Mouse (Mus musculus) lung, embryonic 14.5 days (tissue): ENCODE results near the gene Ptger4. TPM values are rescaled to one million over a fixed set of nuclear protein-coding genes. Genes with fewer than 3 reads are reported as not detected.

Experiments used
- ATAC-seq: fragments of 200-750 bp; cut with Nextera tagmentation; 2 replicates; pipeline ENCODE4 v1.8.0; 2017; ENCODE audit warnings: mild to moderate bottlenecking, moderate TSS enrichment, moderate library complexity; ENCODE audit not compliant: insufficient read depth
- DNase-seq: peaks from one replicate; pipeline ENCODE4 v3.0.0-alpha.2; 2015
- H3K27ac ChIP-seq: fragments of 300-500 bp; sonication (generic); 2 replicates; pipeline ENCODE4 v1.5.1; 2014; ENCODE audit warnings: low read depth, mild to moderate bottlenecking, moderate library complexity
- H3K27me3 ChIP-seq: fragments of 300-500 bp; sonication (generic); 2 replicates; pipeline ENCODE4 v1.6.1; 2014; ENCODE audit warnings: low read length, control low read depth; ENCODE audit not compliant: insufficient read depth
- H3K36me3 ChIP-seq: fragments of 300-500 bp; sonication (generic); 2 replicates; pipeline ENCODE4 v1.6.1; 2014; ENCODE audit warnings: control low read depth; ENCODE audit not compliant: insufficient read depth
- H3K4me1 ChIP-seq: fragments of 300-500 bp; sonication (generic); 2 replicates; pipeline ENCODE4 v1.6.1; 2014; ENCODE audit warnings: antibody characterized with exemption, control low read depth; ENCODE audit not compliant: insufficient read depth
- H3K4me2 ChIP-seq: fragments of 300-500 bp; sonication (generic); 2 replicates; pipeline ENCODE4 v1.6.1; 2014; ENCODE audit warnings: mild to moderate bottlenecking
- H3K4me3 ChIP-seq: fragments of 300-500 bp; sonication (generic); 2 replicates; pipeline ENCODE4 v1.5.1; 2014; ENCODE audit warnings: low read depth, low read length
- H3K9ac ChIP-seq: fragments of 300-500 bp; sonication (generic); 2 replicates; pipeline ENCODE4 v1.6.1; 2014
- H3K9me3 ChIP-seq: fragments of 300-500 bp; sonication (generic); 2 replicates; pipeline ENCODE4 v1.6.1; 2016; ENCODE audit warnings: low read depth, low read length, control low read depth
- CTCF ChIP-seq: IDR thresholded peaks from 2 replicates; pipeline ENCODE4 v1.5.1; 2016; ENCODE audit warnings: antibody characterized with exemption, low read depth
- WGBS: fragments of 180-500 bp; shearing (Covaris S2); extraction: QIAGEN DNeasy Blood & Tissue Kit; methylation state at CpG from one replicate; pipeline ENCODE4 v1.1.7; 2014; 5-methylcytosine and 5-hydroxymethylcytosine counted together
- polyA plus RNA-seq: library from polyadenylated mRNA; unstranded; fragments of >200 nt; fragmentation: Nextera tagmentation; extraction: Ambion mirVana; gene quantifications from 2 replicates; pipeline ENCODE4 v1.2.1, GENCODE M21; 2014

Gene Ptger4
- 1.0 and 1.8 TPM in 2 replicates for polyA plus RNA-seq

- H3K4me2 ChIP-seq, result peak within 1 kb of the TSS; percentile 97
- H3K27me3 ChIP-seq, result peaks cover 28% of the 10 kb centered on the region
- H3K4me3 ChIP-seq, result peak within 1 kb of the TSS; percentile 52
- TF ChIP-seq CTCF, result no peak
- H3K4me1 ChIP-seq, result peaks cover 9% of the 10 kb centered on the region; the same call in 1 of the 2 replicates
- 2% methylated on average over 57 of the region's 61 CpGs for WGBS
- H3K36me3 ChIP-seq, result no peaks in the 10 kb centered on the region
- DNase-seq (peak; percentile 95), ATAC-seq (peak; percentile 97)
- H3K9ac ChIP-seq, result peak within 1 kb of the TSS; percentile 52
- H3K9me3 ChIP-seq, result no peaks in the 10 kb centered on the region
- H3K27ac ChIP-seq, result no peak within 1 kb of the TSS
Measured at GRCm38 (mm10) chr15:5243959-5244905, at the start of gene Ptger4. Gene Ptger4, minus strand, starts transcription at chr15:5244187.

GRCm38 (mm10) chr15:5288412-5288811, 44.4 kb upstream of the Ptger4 start:
- Histone ChIP-seq H3K36me3 (no peaks in the 10 kb centered on the region), H3K4me3 (no peak overlapping the region), H3K9ac (no peak overlapping the region), H3K27me3 (no peaks in the 10 kb centered on the region), H3K9me3 (no peaks in the 10 kb centered on the region), H3K4me1 (no peaks in the 10 kb centered on the region), H3K27ac (no peak overlapping the region), H3K4me2 (no peak overlapping the region)
- DNase-seq (peak; percentile 11), ATAC-seq (no peak)
- TF ChIP-seq CTCF, result no peak
- 59% methylated on average over 8 of the region's 8 CpGs for WGBS

GRCm38 (mm10) chr15:5287072-5287471, 43.1 kb upstream of the Ptger4 start:
- Histone ChIP-seq H3K27me3 (no peaks in the 10 kb centered on the region), H3K9me3 (no peaks in the 10 kb centered on the region), H3K4me1 (no peaks in the 10 kb centered on the region), H3K4me3 (no peak overlapping the region), H3K4me2 (no peak overlapping the region), H3K36me3 (no peaks in the 10 kb centered on the region), H3K27ac (no peak overlapping the region), H3K9ac (no peak overlapping the region)
- ATAC-seq, result no peak
- 72% methylated on average over 5 of the region's 5 CpGs for WGBS
- DNase-seq, result no peak
- no peak for TF ChIP-seq CTCF

- Histone ChIP-seq H3K27ac (no peak overlapping the region), H3K36me3 (no peaks in the 10 kb centered on the region), H3K4me3 (no peak overlapping the region), H3K4me1 (no peaks in the 10 kb centered on the region), H3K9me3 (no peaks in the 10 kb centered on the region; the same call in 1 of the 2 replicates), H3K27me3 (no peaks in the 10 kb centered on the region), H3K4me2 (no peak overlapping the region), H3K9ac (no peak overlapping the region)
- TF ChIP-seq CTCF, result no peak
- WGBS, result 83% methylated on average over 2 of the region's 2 CpGs
- no peak for DNase-seq
- no peak for ATAC-seq
Measured at GRCm38 (mm10) chr15:5281316-5281715, 37.3 kb upstream of the Ptger4 start.

DNA sequence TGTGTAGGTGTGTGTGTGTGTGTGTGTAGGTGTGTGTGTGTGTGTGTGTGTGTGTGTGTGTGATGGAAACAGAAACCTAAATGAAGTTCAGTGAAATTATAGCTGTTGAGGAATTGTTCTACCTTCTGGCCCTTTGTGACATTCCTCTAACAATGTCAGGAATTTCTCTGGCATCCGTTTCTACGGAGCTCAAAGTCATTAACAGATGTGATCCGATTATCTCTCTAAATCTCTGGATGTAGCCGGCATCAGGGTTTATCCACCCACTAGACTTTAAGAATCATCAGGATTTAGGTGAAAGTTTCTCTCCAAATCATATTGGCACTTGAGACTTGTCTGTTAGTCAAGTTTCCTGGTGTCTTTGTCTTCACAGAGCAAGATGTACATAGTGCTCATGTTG, 35.8 kb upstream of the Ptger4 start:
- Histone ChIP-seq H3K27ac (no peak overlapping the region), H3K4me3 (no peak overlapping the region), H3K27me3 (no peaks in the 10 kb centered on the region), H3K4me2 (no peak overlapping the region), H3K36me3 (no peaks in the 10 kb centered on the region), H3K4me1 (no peaks in the 10 kb centered on the region), H3K9ac (no peak overlapping the region), H3K9me3 (no peaks in the 10 kb centered on the region; the same call in 1 of the 2 replicates)
- TF ChIP-seq CTCF, result no peak
- WGBS, result 58% methylated on average over 4 of the region's 4 CpGs
- DNase-seq (no peak), ATAC-seq (no peak)

DNA sequence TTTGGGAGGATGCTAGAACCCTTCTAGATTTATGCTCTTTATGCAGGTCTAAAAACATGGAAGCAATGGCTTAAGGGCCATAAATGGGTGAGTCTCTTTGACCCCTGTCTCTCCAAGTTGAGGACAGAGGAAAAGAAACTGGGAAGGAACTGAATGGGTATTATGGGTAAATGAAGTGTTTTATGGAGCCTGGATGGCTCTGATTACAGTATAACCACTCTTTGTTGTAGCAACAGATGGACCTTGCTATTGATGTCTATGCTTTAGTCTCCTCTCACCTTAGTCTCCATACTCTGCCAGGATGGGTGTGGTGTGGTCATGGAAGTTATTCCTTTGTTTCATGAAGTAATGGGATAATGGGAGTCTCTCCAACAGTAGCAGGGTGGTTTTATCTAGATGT, 34.5 kb upstream of the Ptger4 start:
- ATAC-seq (no peak), DNase-seq (no peak)
- Histone ChIP-seq H3K27ac (no peak overlapping the region), H3K4me2 (no peak overlapping the region), H3K36me3 (no peaks in the 10 kb centered on the region), H3K4me3 (no peak overlapping the region), H3K9me3 (no peaks in the 10 kb centered on the region; the same call in 1 of the 2 replicates), H3K9ac (no peak overlapping the region), H3K4me1 (no peaks in the 10 kb centered on the region), H3K27me3 (no peaks in the 10 kb centered on the region)
- no peak for TF ChIP-seq CTCF

GRCm38 (mm10) chr15:5273981-5274380, 30.0 kb upstream of the Ptger4 start:
- DNase-seq (no peak), ATAC-seq (no peak)
- 90% methylated on average over 1 of the region's 1 CpGs for WGBS
- Histone ChIP-seq H3K27ac (no peak overlapping the region), H3K4me1 (no peaks in the 10 kb centered on the region), H3K4me2 (no peak overlapping the region), H3K9me3 (no peaks in the 10 kb centered on the region; the same call in 1 of the 2 replicates), H3K9ac (no peak overlapping the region), H3K4me3 (no peak overlapping the region), H3K36me3 (no peaks in the 10 kb centered on the region), H3K27me3 (no peaks in the 10 kb centered on the region)
- no peak for TF ChIP-seq CTCF
